Comparison of ENCODE assay signal across 9 mouse cellular contexts in the genomic region with DNA sequence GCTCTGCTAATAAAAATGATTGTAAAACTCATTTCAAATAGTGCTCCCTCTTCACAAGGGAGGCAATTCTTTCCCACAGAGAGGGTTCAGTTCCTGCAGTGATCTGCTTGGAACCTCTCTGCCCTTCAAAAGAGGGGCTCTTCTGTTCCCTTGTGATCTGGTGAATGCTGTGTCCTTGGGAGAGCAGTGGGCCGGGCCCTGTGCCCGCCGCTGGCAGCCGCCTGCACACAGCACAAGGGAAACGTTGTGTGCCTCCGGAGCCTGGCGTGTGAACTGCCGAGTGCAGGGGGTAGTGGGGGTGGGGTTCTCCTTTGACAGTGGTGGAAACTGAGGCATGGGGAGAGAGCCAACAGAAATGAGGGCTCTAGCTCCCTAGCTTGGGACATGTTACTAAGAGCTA. TPM values are rescaled to one million over a fixed set of nuclear protein-coding genes. Genes with fewer than 3 reads are reported as not detected.
DNase-seq lines count a peak whose midpoint lies in the region; ATAC-seq lines count a peak whose summit lies in the region.
"Had no signal": no experiment of that assay in that cellular context is flagged by ENCODE, and none has a peak within 500 bp of the region (broad histone marks: within the 10 kb centered on the region; RNA-seq: fewer than 3 reads in every experiment).

No protein-coding gene starts in this region.

- no peaks in the 10 kb centered on the region for H3K27me3 ChIP-seq in hindbrain, embryonic 14.5 days (ENCODE audit: control insufficient read depth, insufficient read depth, low read length)
- H3K27me3 ChIP-seq in hindbrain, embryonic 10.5 days (ENCODE audit: insufficient read depth, poor library complexity, severe bottlenecking) = no peaks in the 10 kb centered on the region
- H3K27me3 ChIP-seq in liver, embryonic 12.5 days (replicated peaks) = no peaks in the 10 kb centered on the region
- H3K27me3 ChIP-seq: limb, embryonic 12.5 days had no signal

- H3K4me2 ChIP-seq in hindbrain, embryonic 14.5 days (replicated peaks) = no peak overlapping the region
- no peak overlapping the region for H3K4me2 ChIP-seq in liver, embryonic 12.5 days
- H3K4me2 ChIP-seq: limb, embryonic 12.5 days had no signal

- no peak overlapping the region for H3K9ac ChIP-seq in hindbrain, embryonic 14.5 days
- no peak overlapping the region for H3K9ac ChIP-seq in liver, embryonic 12.5 days
- H3K9ac ChIP-seq: limb, embryonic 12.5 days had no signal

- ATAC-seq in hindbrain, embryonic 14.5 days (ENCODE audit: low FRiP score) = no peak
- ATAC-seq in liver, embryonic 12.5 days = no peak

- H3K27ac ChIP-seq in hindbrain, embryonic 14.5 days = peak overlapping the region; percentile 47; the same call in 1 of the 2 replicates
- no peak overlapping the region for H3K27ac ChIP-seq in hindbrain, embryonic 10.5 days
- H3K27ac ChIP-seq in liver, embryonic 12.5 days = no peak overlapping the region

- no peak for DNase-seq in hindbrain, embryonic 14.5 days (ENCODE audit: low spot score)
- DNase-seq in hindbrain, embryonic 10.5 days (ENCODE audit: low spot score) = no peak
- DNase-seq in adrenal gland, postnatal 36 days = peak; percentile 51 to 71
- peak; percentile 23 to 44 for DNase-seq in cerebellum, postnatal 25 days
- peak; percentile 65 for DNase-seq in left cerebral cortex, adult 9 months (ENCODE audit: low spot score in 2 of 2)
- DNase-seq in lung, adult 18-20 months = no peak
- DNase-seq: kidney, adult 2 months had no signal

- no peaks in the 10 kb centered on the region for H3K36me3 ChIP-seq in hindbrain, embryonic 14.5 days (replicated peaks; ENCODE audit: control insufficient read depth, insufficient read depth)
- H3K36me3 ChIP-seq in hindbrain, embryonic 10.5 days = no peaks in the 10 kb centered on the region
- no peaks in the 10 kb centered on the region for H3K36me3 ChIP-seq in liver, embryonic 12.5 days
- H3K36me3 ChIP-seq: limb, embryonic 12.5 days had no signal

- 51% methylated on average over 8 of the region's 8 CpGs for WGBS in hindbrain, embryonic 14.5 days
- 56% methylated on average over 8 of the region's 8 CpGs for WGBS in hindbrain, embryonic 10.5 days
- 74% methylated on average over 8 of the region's 8 CpGs for WGBS in liver, embryonic 12.5 days (ENCODE audit: insufficient replicate concordance)

- H3K9me3 ChIP-seq in hindbrain, embryonic 14.5 days (ENCODE audit: control insufficient read depth, low read length) = no peaks in the 10 kb centered on the region
- no peaks in the 10 kb centered on the region for H3K9me3 ChIP-seq in hindbrain, embryonic 10.5 days
- H3K9me3 ChIP-seq in liver, embryonic 12.5 days (replicated peaks) = no peaks in the 10 kb centered on the region
- H3K9me3 ChIP-seq: limb, embryonic 12.5 days had no signal

- H3K4me1 ChIP-seq in hindbrain, embryonic 14.5 days (replicated peaks; ENCODE audit: control insufficient read depth, insufficient read depth, low read length) = peaks cover 11% of the 10 kb centered on the region
- H3K4me1 ChIP-seq in hindbrain, embryonic 10.5 days (replicated peaks) = peaks cover 49% of the 10 kb centered on the region
- H3K4me1 ChIP-seq in liver, embryonic 12.5 days = peaks cover 18% of the 10 kb centered on the region

- H3K4me3 ChIP-seq in hindbrain, embryonic 14.5 days (replicated peaks; ENCODE audit: low read length) = no peak overlapping the region
- H3K4me3 ChIP-seq in hindbrain, embryonic 10.5 days = no peak overlapping the region
- no peak overlapping the region for H3K4me3 ChIP-seq in liver, embryonic 12.5 days
- H3K4me3 ChIP-seq: limb, embryonic 12.5 days had no signal

RNA-seq across cellular contexts. Expression of gene Csrp1, which starts 54.4 kb away (rescaled TPM):
- 21.7 and 22.1 TPM in 2 replicates for polyA plus RNA-seq in hindbrain, embryonic 14.5 days (2014; fragmentation: Nextera tagmentation; extraction: Ambion mirVana)
- 51.0 and 56.2 TPM in 2 replicates for polyA plus RNA-seq in hindbrain, embryonic 10.5 days (2016; fragmentation: Nextera tagmentation; extraction: Ambion mirVana)
- total RNA-seq in adrenal gland, postnatal 36 days (2021) = 10 to 100 TPM; 73.3 to 99.3 TPM
- 56.2 and 60.7 TPM in 2 replicates for polyA plus RNA-seq in liver, embryonic 12.5 days (2016; fragmentation: Nextera tagmentation; extraction: Ambion mirVana)

RNA-seq across cellular contexts. Expression of gene Nav1, which starts 58.4 kb away (rescaled TPM):
- 56.2 and 60.2 TPM in 2 replicates for polyA plus RNA-seq in hindbrain, embryonic 14.5 days (2014; fragmentation: Nextera tagmentation; extraction: Ambion mirVana)
- polyA plus RNA-seq in hindbrain, embryonic 10.5 days (2016; fragmentation: Nextera tagmentation; extraction: Ambion mirVana) = 16.1 and 19.3 TPM in 2 replicates
- 10 to 100 TPM; 11.3 to 17.1 TPM for total RNA-seq in adrenal gland, postnatal 36 days (2021)
- 3.2 TPM in 2 replicates for polyA plus RNA-seq in liver, embryonic 12.5 days (2016; fragmentation: Nextera tagmentation; extraction: Ambion mirVana)

Comparison
In these comparisons a context has a peak if more than half of its experiments do, and no peak if none do; other contexts are left out.
1. DNase-seq: peak in adrenal gland, postnatal 36 days (2 of 2), cerebellum, postnatal 25 days (2 of 2) and left cerebral cortex, adult 9 months (2 of 2); none in hindbrain, embryonic 14.5 days (single experiment), hindbrain, embryonic 10.5 days (single experiment) and lung, adult 18-20 months (0 of 2).